Mouse (Mus musculus) spleen, adult 10 weeks (tissue): ENCODE measurements around the gene Gcg. TPM values are rescaled to one million over a fixed set of nuclear protein-coding genes. Genes with fewer than 3 reads are reported as not detected.

ENCODE experiments used
- polyA plus RNA-seq: library from polyadenylated mRNA; stranded (reverse); fragments of 350-450 nt; fragmentation: Illumina TruSeq; extraction: RNeasy Lipid Tissue Mini Kit (QIAGEN cat#74804); gene quantifications from one replicate; pipeline ENCODE4 v1.2.3, GENCODE M21; 2015; ENCODE audit warnings: low replicate concordance; ENCODE audit not compliant: insufficient read depth

Gene Gcg
- polyA plus RNA-seq: not detected

GRCm38 (mm10) chr2:62483550-62483949 is at the start of gene Gcg:
Gene Gcg (minus strand): TSS chr2:62483650.

Other genes starting within 250 kb of the Gcg start
- gene Dpp4, start 71.4 kb downstream of the Gcg start, polyA plus RNA-seq: 94.1 TPM
- gene Fap, start 90.4 kb upstream of the Gcg start, polyA plus RNA-seq: 2.1 TPM
- gene Ifih1, start 162.6 kb upstream of the Gcg start, polyA plus RNA-seq: 19.3 TPM
- gene Gca, start 180.6 kb upstream of the Gcg start, polyA plus RNA-seq: 14.3 TPM